Mouse (Mus musculus) liver, embryonic 11.5 days (tissue): ENCODE results near the gene Btbd11. TPM values are rescaled to one million over a fixed set of nuclear protein-coding genes. Genes with fewer than 3 reads are reported as not detected.

Source experiments
- ATAC-seq: fragments of 200-750 bp; cut with Nextera tagmentation; replicated peaks from 2 replicates; pipeline ENCODE4 v1.8.0; 2017; ENCODE audit warnings: moderate number of reproducible peaks, mild to moderate bottlenecking, moderate TSS enrichment, moderate library complexity; ENCODE audit not compliant: low FRiP score
- DNase-seq: peaks from one replicate; pipeline ENCODE4 v3.0.0-alpha.2; 2017; ENCODE audit warnings: low spot score
- H3K27ac ChIP-seq: fragments of 300-500 bp; sonication (generic); 2 replicates; pipeline ENCODE4 v1.5.1; 2014; ENCODE audit warnings: mild to moderate bottlenecking, low read depth, low read length, control low read depth
- H3K27me3 ChIP-seq: fragments of 300-500 bp; sonication (generic); replicated peaks from 2 replicates; pipeline ENCODE4 v1.6.1; 2014; ENCODE audit warnings: low read length, mixed read lengths; ENCODE audit not compliant: control insufficient read depth, insufficient read depth
- H3K36me3 ChIP-seq: fragments of 300-500 bp; sonication (generic); 2 replicates; pipeline ENCODE4 v1.6.1; 2014; ENCODE audit warnings: mild to moderate bottlenecking, low read length, moderate library complexity, mixed read lengths; ENCODE audit not compliant: control insufficient read depth, insufficient read depth
- H3K4me1 ChIP-seq: fragments of 300-500 bp; sonication (generic); replicated peaks from 2 replicates; pipeline ENCODE4 v1.6.1; 2014; ENCODE audit warnings: low read length, mixed read lengths; ENCODE audit not compliant: control insufficient read depth, insufficient read depth
- H3K4me2 ChIP-seq: fragments of 300-500 bp; sonication (generic); 2 replicates; pipeline ENCODE4 v1.6.1; 2014; ENCODE audit warnings: mild to moderate bottlenecking, control low read depth, moderate library complexity
- H3K4me3 ChIP-seq: fragments of 300-500 bp; sonication (generic); 2 replicates; pipeline ENCODE4 v1.5.1; 2014; ENCODE audit warnings: low read depth, low read length, control low read depth
- H3K9ac ChIP-seq: fragments of 300-500 bp; sonication (generic); 2 replicates; pipeline ENCODE4 v1.6.1; 2014; ENCODE audit warnings: low read depth, low read length, control low read depth
- H3K9me3 ChIP-seq: fragments of 300-500 bp; sonication (generic); 2 replicates; pipeline ENCODE4 v1.6.1; 2016; ENCODE audit warnings: low read length, inconsistent platforms, mixed read lengths; ENCODE audit not compliant: control insufficient read depth
- WGBS: fragments of 180-500 bp; shearing (Covaris S2); extraction: QIAGEN DNeasy Blood & Tissue Kit; methylation state at CpG from one replicate; pipeline ENCODE4 v1.1.7; 2014; 5-methylcytosine and 5-hydroxymethylcytosine counted together
- polyA plus RNA-seq: library from polyadenylated mRNA; unstranded; fragments of >200 nt; fragmentation: Nextera tagmentation; extraction: Ambion mirVana; gene quantifications from 2 replicates; pipeline ENCODE4 v1.2.1, GENCODE M21; 2014

Gene Btbd11
- polyA plus RNA-seq, 1 experiment from 2014 or later = 0.88 TPM

DNA sequence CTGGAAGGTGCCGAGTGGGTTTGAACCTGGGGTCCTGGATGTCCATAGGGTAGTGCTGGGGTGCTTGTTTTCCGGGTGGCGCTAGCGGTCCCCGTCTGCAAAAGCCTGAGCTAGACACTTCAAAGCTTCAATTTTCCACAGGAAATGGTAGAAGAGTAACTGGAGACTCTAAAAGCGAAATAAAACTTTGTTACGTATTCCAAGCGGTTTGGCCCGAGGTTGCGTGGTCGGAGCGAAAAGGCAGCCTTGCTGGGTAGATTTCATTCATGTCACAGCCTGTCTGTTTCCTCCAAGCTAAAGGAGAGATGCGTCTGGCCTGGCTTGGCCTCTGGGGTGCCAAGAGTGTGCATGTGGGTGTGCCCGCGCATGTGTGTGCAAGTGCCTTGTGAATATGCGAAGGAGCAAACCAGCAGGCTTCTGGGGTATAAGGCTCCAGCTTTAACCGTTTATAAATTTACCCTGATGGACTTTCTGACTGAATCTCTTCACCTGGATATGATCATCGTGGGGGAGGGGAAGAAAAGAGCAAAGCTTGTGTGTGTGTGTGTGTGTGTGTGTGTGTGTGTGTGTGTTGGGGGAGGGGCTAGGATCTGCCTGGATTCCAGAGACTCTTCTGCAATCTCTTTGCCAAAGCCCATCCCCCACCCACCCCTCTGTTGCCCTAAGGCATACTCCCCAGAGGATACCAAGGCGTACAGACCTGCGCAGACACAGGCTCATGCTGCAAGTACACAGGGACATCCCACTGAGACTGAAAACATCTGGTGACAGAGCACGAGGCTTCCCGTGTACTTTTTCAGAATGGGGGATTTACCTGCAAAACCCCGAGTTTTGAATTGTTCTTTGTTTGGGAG lies 2.9 kb downstream of the Btbd11 start:
- no peaks in the 10 kb centered on the region for H3K4me1 ChIP-seq
- H3K9ac ChIP-seq = no peak overlapping the region
- DNase-seq (no peak), ATAC-seq (no peak)
- peaks cover 29% of the 10 kb centered on the region for H3K27me3 ChIP-seq
- no peak overlapping the region for H3K4me2 ChIP-seq
- H3K36me3 ChIP-seq = no peaks in the 10 kb centered on the region
- no peak overlapping the region for H3K27ac ChIP-seq
- H3K9me3 ChIP-seq = no peaks in the 10 kb centered on the region
- WGBS = 59% methylated on average over 23 of the region's 23 CpGs
- H3K4me3 ChIP-seq = no peak overlapping the region

GRCm38 (mm10) chr10:85393016-85393415 lies 6.4 kb downstream of the Btbd11 start:
- no peak for DNase-seq
- Histone ChIP-seq H3K4me1 (no peaks in the 10 kb centered on the region), H3K4me3 (no peak overlapping the region), H3K27ac (no peak overlapping the region), H3K9me3 (no peaks in the 10 kb centered on the region), H3K9ac (no peak overlapping the region), H3K36me3 (no peaks in the 10 kb centered on the region), H3K27me3 (peaks cover 16% of the 10 kb centered on the region), H3K4me2 (no peak overlapping the region)
- 58% methylated on average over 6 of the region's 6 CpGs for whole genome bisulfite sequencing
- no peak for ATAC-seq

- H3K4me2 ChIP-seq = no peak overlapping the region
- no peak overlapping the region for H3K27ac ChIP-seq
- no peaks in the 10 kb centered on the region for H3K36me3 ChIP-seq
- H3K27me3 ChIP-seq = peaks cover under 1% of the 10 kb centered on the region
- H3K9me3 ChIP-seq = no peaks in the 10 kb centered on the region
- no peak overlapping the region for H3K4me3 ChIP-seq
- DNase-seq (no peak), ATAC-seq (no peak)
- H3K4me1 ChIP-seq = no peaks in the 10 kb centered on the region
- no peak overlapping the region for H3K9ac ChIP-seq
- WGBS = 68% methylated on average over 4 of the region's 4 CpGs
Observed at GRCm38 (mm10) chr10:85394558-85394957, 7.9 kb downstream of the Btbd11 start.

- no peaks in the 10 kb centered on the region for H3K36me3 ChIP-seq
- no peak overlapping the region for H3K4me2 ChIP-seq
- no peak overlapping the region for H3K4me3 ChIP-seq
- H3K9me3 ChIP-seq = no peaks in the 10 kb centered on the region
- no peak for ATAC-seq
- H3K9ac ChIP-seq = no peak overlapping the region
- no peak for DNase-seq
- H3K27ac ChIP-seq = no peak overlapping the region
- H3K4me1 ChIP-seq = no peaks in the 10 kb centered on the region
- 80% methylated on average over 3 of the region's 3 CpGs for WGBS
- H3K27me3 ChIP-seq = no peaks in the 10 kb centered on the region
Observed at GRCm38 (mm10) chr10:85411120-85411519, 24.5 kb downstream of the Btbd11 start.

GRCm38 (mm10) chr10:85420851-85421628 lies 34.4 kb downstream of the Btbd11 start:
- Histone ChIP-seq H3K36me3 (no peaks in the 10 kb centered on the region), H3K9ac (no peak overlapping the region), H3K4me3 (no peak overlapping the region), H3K27me3 (no peaks in the 10 kb centered on the region), H3K4me2 (no peak overlapping the region), H3K27ac (no peak overlapping the region), H3K9me3 (no peaks in the 10 kb centered on the region), H3K4me1 (no peaks in the 10 kb centered on the region)
- DNase-seq = no peak
- 56% methylated on average over 15 of the region's 15 CpGs for WGBS
- ATAC-seq = no peak

DNA sequence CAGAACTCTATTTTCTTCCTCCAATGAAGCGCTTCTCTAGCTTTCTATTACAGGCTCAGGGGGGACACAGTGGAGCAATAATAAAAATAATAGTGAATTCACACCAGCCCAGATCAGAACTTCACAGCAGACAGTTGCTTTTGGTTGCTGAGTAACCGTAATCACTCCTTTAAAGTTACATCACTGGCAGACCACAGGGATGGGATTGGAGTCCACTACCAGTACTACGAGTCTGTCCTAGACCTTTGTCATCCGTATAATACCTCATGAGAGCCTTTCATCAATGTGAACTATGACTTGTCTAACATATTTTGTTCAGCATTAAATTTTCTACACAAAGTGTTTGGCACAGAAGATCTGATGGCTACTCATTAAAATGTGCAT lies 35.0 kb downstream of the Btbd11 start:
- no peaks in the 10 kb centered on the region for H3K27me3 ChIP-seq
- DNase-seq = no peak
- no peaks in the 10 kb centered on the region for H3K4me1 ChIP-seq
- no peaks in the 10 kb centered on the region for H3K9me3 ChIP-seq
- H3K9ac ChIP-seq = no peak overlapping the region
- ATAC-seq = no peak
- WGBS = 75% methylated on average over 4 of the region's 4 CpGs
- H3K27ac ChIP-seq = no peak overlapping the region
- H3K4me3 ChIP-seq = no peak overlapping the region
- H3K4me2 ChIP-seq = no peak overlapping the region
- H3K36me3 ChIP-seq = no peaks in the 10 kb centered on the region

DNA sequence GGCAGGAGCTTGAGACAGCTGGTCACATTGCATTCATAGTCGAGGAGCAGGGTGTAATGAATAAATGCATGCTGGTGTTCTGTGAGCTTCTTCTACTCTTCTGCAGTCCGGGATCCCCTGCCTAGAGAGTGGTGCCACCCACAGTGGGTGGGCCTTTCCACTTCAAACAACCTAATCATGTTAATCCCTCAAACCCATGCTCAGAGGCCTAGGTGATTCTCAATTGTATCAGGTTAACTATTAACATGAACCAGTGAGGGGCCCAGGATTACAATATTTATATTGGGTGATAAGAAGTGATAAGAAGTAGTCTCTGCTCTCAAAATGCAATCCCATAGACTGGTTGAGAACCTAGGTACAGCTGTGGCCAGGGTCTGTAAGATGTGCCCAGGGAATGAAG lies 39.1 kb downstream of the Btbd11 start:
- Histone ChIP-seq H3K27me3 (no peaks in the 10 kb centered on the region), H3K9me3 (no peaks in the 10 kb centered on the region), H3K4me2 (no peak overlapping the region), H3K27ac (no peak overlapping the region), H3K36me3 (no peaks in the 10 kb centered on the region), H3K4me3 (no peak overlapping the region), H3K9ac (no peak overlapping the region), H3K4me1 (no peaks in the 10 kb centered on the region)
- ATAC-seq (no peak), DNase-seq (no peak)
- WGBS = 51% methylated on average over 2 of the region's 2 CpGs

DNA sequence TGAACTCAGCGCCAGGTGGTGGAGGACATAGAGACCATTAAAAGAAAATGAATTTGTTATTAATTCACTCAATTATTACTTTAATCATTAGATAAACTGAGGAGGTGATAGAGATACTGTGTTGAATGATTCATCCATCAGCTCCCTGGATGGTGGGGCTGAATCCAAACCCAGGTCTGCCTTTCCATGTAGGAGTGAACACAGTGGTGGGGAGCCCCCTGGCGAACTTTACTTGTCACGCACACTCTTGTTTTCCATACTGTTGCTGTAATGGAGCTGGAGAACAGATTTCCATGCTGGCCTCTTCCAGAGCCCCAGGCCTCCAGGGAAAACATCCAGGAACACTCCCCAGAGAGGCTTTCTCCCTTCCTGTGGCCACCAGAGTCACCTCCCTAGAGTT lies 50.6 kb downstream of the Btbd11 start:
- Histone ChIP-seq H3K4me1 (no peaks in the 10 kb centered on the region), H3K36me3 (no peaks in the 10 kb centered on the region), H3K9me3 (no peaks in the 10 kb centered on the region; the same call in 1 of the 2 replicates), H3K27me3 (no peaks in the 10 kb centered on the region), H3K27ac (no peak overlapping the region), H3K4me3 (no peak overlapping the region), H3K4me2 (no peak overlapping the region), H3K9ac (no peak overlapping the region)
- no peak for ATAC-seq
- 83% methylated on average over 3 of the region's 3 CpGs for WGBS
- no peak for DNase-seq
